Mouse (Mus musculus): ENCODE measurements at regions not wholly inside any gene's neighbourhood (a gene's known extent, or its start where the extent isn't known, plus 50 kb on each side); places are given as distances from the start of the nearest gene placed in this dataset.

DNA sequence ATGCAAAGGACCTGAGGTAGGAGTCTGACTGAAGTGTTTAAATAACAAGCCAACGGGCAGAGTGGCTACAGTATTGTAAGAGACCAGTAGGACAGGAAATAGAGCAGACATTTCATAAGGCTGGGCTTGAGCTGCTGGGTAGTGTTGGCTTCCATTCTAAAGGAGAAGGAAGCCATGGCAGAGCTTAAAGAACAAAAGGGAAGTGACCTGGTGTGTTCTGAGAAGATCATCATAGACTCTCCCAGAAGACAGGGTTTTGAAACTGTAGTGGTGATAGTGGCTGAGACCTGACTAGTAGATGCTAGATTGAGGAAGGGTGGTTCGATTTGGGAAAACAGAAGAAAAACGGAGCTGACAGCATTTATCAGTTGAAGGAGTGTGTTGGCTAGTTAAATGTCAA is 514.1 kb upstream of the Zfp462 start:
- TF ChIP-seq CTCF (IDR thresholded peaks at IDR 0.05; ENCODE audit: borderline replicate concordance, insufficient read depth, low read depth, low read length) = no peak
- no peak for TF ChIP-seq POLR2A (IDR thresholded peaks at IDR 0.05; ENCODE audit: borderline replicate concordance, insufficient read depth, low read length)

Measured in cerebellum, adult 2 months (tissue).